Mouse (Mus musculus): ENCODE measurements around the gene Cacnb4. TPM values are rescaled to one million over a fixed set of nuclear protein-coding genes. Genes with fewer than 3 reads are reported as not detected.

Cacnb4 gene
- polyA plus RNA-seq, 1 experiment from 2014 or later = 1.5 TPM

GRCm38 (mm10) chr2:52525876-52526592, 150.6 kb downstream of the Cacnb4 start:
- Histone ChIP-seq H3K36me3 (ENCODE audit: insufficient read depth, low read length) (no peaks in the 10 kb centered on the region), H3K4me1 (ENCODE audit: insufficient read depth, low read depth, low read length) (no peaks in the 10 kb centered on the region), H3K9ac (replicated peaks; ENCODE audit: low read depth) (no peak overlapping the region), H3K9me3 (ENCODE audit: low read length) (no peaks in the 10 kb centered on the region), H3K27me3 (replicated peaks; ENCODE audit: insufficient read depth, low read length) (no peaks in the 10 kb centered on the region), H3K4me3 (ENCODE audit: low read depth, low read length) (no peak overlapping the region), H3K27ac (ENCODE audit: low read length) (no peak overlapping the region), H3K4me2 (replicated peaks; ENCODE audit: low read depth, low read length) (no peak overlapping the region)
- TF ChIP-seq CTCF (IDR thresholded peaks at IDR 0.05) (no peak), EP300 (IDR thresholded peaks at IDR 0.05) (no peak)
- ATAC-seq (no peak), DNase-seq (ENCODE audit: low spot score) (peak; percentile 14)
- 71% methylated on average over 11 of the region's 11 CpGs for WGBS

- DNase-seq (ENCODE audit: low spot score) (peak; percentile 38), ATAC-seq (no peak)
- Histone ChIP-seq H3K36me3 (ENCODE audit: insufficient read depth, low read length) (no peaks in the 10 kb centered on the region), H3K4me3 (ENCODE audit: low read depth, low read length) (no peak overlapping the region), H3K27me3 (replicated peaks; ENCODE audit: insufficient read depth, low read length) (no peaks in the 10 kb centered on the region), H3K27ac (ENCODE audit: low read length) (no peak overlapping the region), H3K4me1 (ENCODE audit: insufficient read depth, low read depth, low read length) (no peaks in the 10 kb centered on the region), H3K9ac (replicated peaks; ENCODE audit: low read depth) (no peak overlapping the region), H3K9me3 (ENCODE audit: low read length) (no peaks in the 10 kb centered on the region), H3K4me2 (replicated peaks; ENCODE audit: low read depth, low read length) (no peak overlapping the region)
- WGBS = 85% methylated on average over 7 of the region's 7 CpGs
- TF ChIP-seq EP300 (IDR thresholded peaks at IDR 0.05) (no peak), CTCF (IDR thresholded peaks at IDR 0.05) (no peak)
Measured at GRCm38 (mm10) chr2:52523056-52523715, 153.4 kb downstream of the Cacnb4 start.

- ATAC-seq = no peak
- no peak for TF ChIP-seq CTCF (IDR thresholded peaks at IDR 0.05)
- TF ChIP-seq EP300 (IDR thresholded peaks at IDR 0.05) = no peak
- H3K4me3 ChIP-seq (ENCODE audit: low read depth, low read length) = no peak overlapping the region
- H3K27me3 ChIP-seq (replicated peaks; ENCODE audit: insufficient read depth, low read length) = no peaks in the 10 kb centered on the region
- H3K4me1 ChIP-seq (ENCODE audit: insufficient read depth, low read depth, low read length) = no peaks in the 10 kb centered on the region
- H3K27ac ChIP-seq (ENCODE audit: low read length) = no peak overlapping the region
- WGBS = 61% methylated on average over 1 of the region's 1 CpGs
- H3K9me3 ChIP-seq (ENCODE audit: low read length) = no peaks in the 10 kb centered on the region
- H3K36me3 ChIP-seq (ENCODE audit: insufficient read depth, low read length) = no peaks in the 10 kb centered on the region
- no peak overlapping the region for H3K4me2 ChIP-seq (replicated peaks; ENCODE audit: low read depth, low read length)
- no peak for DNase-seq (ENCODE audit: low spot score)
- no peak overlapping the region for H3K9ac ChIP-seq (replicated peaks; ENCODE audit: low read depth)
Measured at GRCm38 (mm10) chr2:52521012-52521411, 155.6 kb downstream of the Cacnb4 start.

- H3K36me3 ChIP-seq (ENCODE audit: insufficient read depth, low read length) = no peaks in the 10 kb centered on the region
- no peak for DNase-seq (ENCODE audit: low spot score)
- H3K4me1 ChIP-seq (ENCODE audit: insufficient read depth, low read depth, low read length) = no peaks in the 10 kb centered on the region
- no peaks in the 10 kb centered on the region for H3K27me3 ChIP-seq (replicated peaks; ENCODE audit: insufficient read depth, low read length)
- H3K4me3 ChIP-seq (ENCODE audit: low read depth, low read length) = no peak overlapping the region
- TF ChIP-seq EP300 (IDR thresholded peaks at IDR 0.05) = no peak
- no peak for TF ChIP-seq CTCF (IDR thresholded peaks at IDR 0.05)
- 81% methylated on average over 4 of the region's 4 CpGs for WGBS
- no peak overlapping the region for H3K27ac ChIP-seq (ENCODE audit: low read length)
- no peak overlapping the region for H3K4me2 ChIP-seq (replicated peaks; ENCODE audit: low read depth, low read length)
- ATAC-seq = no peak
- no peaks in the 10 kb centered on the region for H3K9me3 ChIP-seq (ENCODE audit: low read length)
- H3K9ac ChIP-seq (replicated peaks; ENCODE audit: low read depth) = no peak overlapping the region
Measured at GRCm38 (mm10) chr2:52518740-52519139, 157.9 kb downstream of the Cacnb4 start.

GRCm38 (mm10) chr2:52516534-52516933, 160.1 kb downstream of the Cacnb4 start:
- H3K9ac ChIP-seq (replicated peaks; ENCODE audit: low read depth) = no peak overlapping the region

GRCm38 (mm10) chr2:52512865-52513388, 163.7 kb downstream of the Cacnb4 start:
- Histone ChIP-seq H3K4me3 (ENCODE audit: low read depth, low read length) (no peak overlapping the region), H3K27ac (ENCODE audit: low read length) (no peak overlapping the region), H3K36me3 (ENCODE audit: insufficient read depth, low read length) (no peaks in the 10 kb centered on the region), H3K27me3 (replicated peaks; ENCODE audit: insufficient read depth, low read length) (no peaks in the 10 kb centered on the region), H3K4me2 (replicated peaks; ENCODE audit: low read depth, low read length) (no peak overlapping the region), H3K9me3 (ENCODE audit: low read length) (no peaks in the 10 kb centered on the region), H3K9ac (replicated peaks; ENCODE audit: low read depth) (no peak overlapping the region), H3K4me1 (ENCODE audit: insufficient read depth, low read depth, low read length) (no peaks in the 10 kb centered on the region)
- WGBS = 67% methylated on average over 3 of the region's 3 CpGs
- TF ChIP-seq CTCF (IDR thresholded peaks at IDR 0.05) (no peak), EP300 (IDR thresholded peaks at IDR 0.05) (no peak)
- ATAC-seq (no peak), DNase-seq (ENCODE audit: low spot score) (peak; percentile 12)

More at GRCm38 (mm10) chr2:52516534-52516933, 160.1 kb downstream of the Cacnb4 start:
- TF ChIP-seq EP300 (IDR thresholded peaks at IDR 0.05) = no peak
- TF ChIP-seq CTCF (IDR thresholded peaks at IDR 0.05) = no peak
- Histone ChIP-seq H3K27ac (ENCODE audit: low read length) (no peak overlapping the region), H3K27me3 (replicated peaks; ENCODE audit: insufficient read depth, low read length) (no peaks in the 10 kb centered on the region), H3K4me1 (ENCODE audit: insufficient read depth, low read depth, low read length) (no peaks in the 10 kb centered on the region), H3K9me3 (ENCODE audit: low read length) (no peaks in the 10 kb centered on the region), H3K4me3 (ENCODE audit: low read depth, low read length) (no peak overlapping the region), H3K4me2 (replicated peaks; ENCODE audit: low read depth, low read length) (no peak overlapping the region), H3K36me3 (ENCODE audit: insufficient read depth, low read length) (no peaks in the 10 kb centered on the region)
- WGBS = 93% methylated on average over 3 of the region's 3 CpGs
- ATAC-seq (no peak), DNase-seq (ENCODE audit: low spot score) (no peak)

All from lung, postnatal 0 days (tissue).